Mouse (Mus musculus) hindbrain, embryonic 16.5 days (tissue): ENCODE results near the gene Acsm3. TPM values are rescaled to one million over a fixed set of nuclear protein-coding genes. Genes with fewer than 3 reads are reported as not detected.

Experiments
- ATAC-seq: fragments of 200-750 bp; cut with Nextera tagmentation; 2 replicates; pipeline ENCODE4 v1.8.0; 2017; ENCODE audit warnings: moderate TSS enrichment, moderate library complexity
- H3K27ac ChIP-seq: fragments of 300-500 bp; sonication (generic); 2 replicates; pipeline ENCODE4 v1.5.1; 2014; ENCODE audit warnings: low read depth, mild to moderate bottlenecking, control low read depth, low read length, moderate library complexity
- H3K27me3 ChIP-seq: fragments of 300-500 bp; sonication (generic); replicated peaks from 2 replicates; pipeline ENCODE4 v1.6.1; 2014; ENCODE audit warnings: low read length; ENCODE audit not compliant: control insufficient read depth, insufficient read depth
- H3K36me3 ChIP-seq: fragments of 300-500 bp; sonication (generic); 2 replicates; pipeline ENCODE4 v1.6.1; 2014; ENCODE audit warnings: mild to moderate bottlenecking, low read length, moderate library complexity, mixed read lengths; ENCODE audit not compliant: control insufficient read depth, insufficient read depth
- H3K4me1 ChIP-seq: fragments of 300-500 bp; sonication (generic); 2 replicates; pipeline ENCODE4 v1.6.1; 2014; ENCODE audit warnings: low read depth, low read length; ENCODE audit not compliant: control insufficient read depth, insufficient read depth
- H3K4me2 ChIP-seq: fragments of 300-500 bp; sonication (generic); 2 replicates; pipeline ENCODE4 v1.6.1; 2014; ENCODE audit warnings: mild to moderate bottlenecking, low read length, control low read depth, moderate library complexity
- H3K4me3 ChIP-seq: fragments of 300-500 bp; sonication (generic); 2 replicates; pipeline ENCODE4 v1.5.1; 2014; ENCODE audit warnings: mild to moderate bottlenecking, low read length, control low read depth, moderate library complexity
- H3K9ac ChIP-seq: fragments of 300-500 bp; sonication (generic); 2 replicates; pipeline ENCODE4 v1.6.1; 2014; ENCODE audit warnings: low read depth, mild to moderate bottlenecking, control low read depth, low read length, moderate library complexity
- H3K9me3 ChIP-seq: fragments of 300-500 bp; sonication (generic); 2 replicates; pipeline ENCODE4 v1.6.1; 2014; ENCODE audit warnings: mild to moderate bottlenecking, low read length, moderate library complexity; ENCODE audit not compliant: control insufficient read depth
- WGBS: fragments of 180-500 bp; shearing (Covaris S2); extraction: QIAGEN DNeasy Blood & Tissue Kit; methylation state at CpG from one replicate; pipeline ENCODE4 v1.1.7; 2014; 5-methylcytosine and 5-hydroxymethylcytosine counted together
- polyA plus RNA-seq: library from polyadenylated mRNA; unstranded; fragments of >200 nt; fragmentation: Nextera tagmentation; extraction: Ambion mirVana; gene quantifications from 2 replicates; pipeline ENCODE4 v1.2.1, GENCODE M21; 2015

Acsm3 gene
- polyA plus RNA-seq, 1 experiment from 2014 or later, result not detected

DNA sequence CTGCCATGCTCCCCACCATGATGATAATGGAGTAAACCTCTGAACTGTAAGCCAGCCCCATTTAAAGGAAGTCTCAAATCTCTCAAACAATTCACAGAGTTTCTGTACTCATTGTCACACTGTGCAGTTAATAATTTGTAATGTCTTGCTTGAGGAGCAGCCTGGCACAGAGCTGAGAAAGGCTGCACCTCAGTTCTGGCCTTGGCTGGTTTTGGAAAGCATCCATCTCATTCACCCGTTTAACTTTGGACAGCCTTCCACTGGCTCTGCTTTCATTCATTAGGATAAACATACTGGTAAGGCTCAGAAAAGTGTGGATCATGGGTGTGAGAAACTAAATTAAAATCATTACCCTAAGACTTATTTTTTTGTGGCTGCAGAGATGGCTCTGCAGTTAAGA is 14.9 kb upstream of the Acsm3 start:
- no peaks in the 10 kb centered on the region for H3K27me3 ChIP-seq
- H3K9me3 ChIP-seq, result no peaks in the 10 kb centered on the region
- no peak for ATAC-seq
- no peak overlapping the region for H3K9ac ChIP-seq
- 52% methylated on average over 1 of the region's 1 CpGs for WGBS
- no peak overlapping the region for H3K4me2 ChIP-seq
- H3K4me1 ChIP-seq, result peaks cover 3% of the 10 kb centered on the region; the same call in 1 of the 2 replicates
- no peak overlapping the region for H3K4me3 ChIP-seq
- H3K27ac ChIP-seq, result no peak overlapping the region
- no peaks in the 10 kb centered on the region for H3K36me3 ChIP-seq

DNA sequence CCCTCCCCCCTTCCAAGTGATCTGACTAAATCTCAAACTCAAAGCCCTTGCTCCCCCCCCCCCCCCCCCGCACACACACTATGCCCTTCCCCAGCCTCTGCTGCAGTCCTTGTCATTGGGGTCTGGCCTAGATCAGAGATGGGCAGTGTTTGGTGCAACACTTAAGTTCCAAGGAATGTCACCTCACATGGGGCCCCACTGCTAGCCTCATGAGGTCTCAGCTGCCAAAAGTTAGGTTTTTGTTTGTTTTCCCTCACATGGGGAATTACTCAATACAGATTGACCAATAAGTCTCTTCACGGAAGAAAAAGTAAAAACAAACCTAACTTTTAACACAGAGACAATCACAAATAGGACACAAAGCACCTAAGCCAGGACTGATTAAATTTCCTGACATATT is 12.0 kb upstream of the Acsm3 start:
- WGBS, result 83% methylated on average over 1 of the region's 2 CpGs

GRCm38 (mm10) chr7:119749942-119750341 is 10.8 kb upstream of the Acsm3 start:
- Histone ChIP-seq H3K9ac (no peak overlapping the region), H3K9me3 (no peaks in the 10 kb centered on the region), H3K27me3 (no peaks in the 10 kb centered on the region), H3K4me2 (no peak overlapping the region), H3K27ac (no peak overlapping the region), H3K4me1 (no peaks in the 10 kb centered on the region), H3K36me3 (no peaks in the 10 kb centered on the region), H3K4me3 (no peak overlapping the region)
- ATAC-seq, result no peak
- WGBS, result 76% methylated on average over 2 of the region's 2 CpGs

More for the DNA sequence above, 12.0 kb upstream of the Acsm3 start:
- peaks cover 3% of the 10 kb centered on the region; the same call in 1 of the 2 replicates for H3K4me1 ChIP-seq
- no peak overlapping the region for H3K4me3 ChIP-seq
- no peaks in the 10 kb centered on the region for H3K27me3 ChIP-seq
- H3K36me3 ChIP-seq, result no peaks in the 10 kb centered on the region
- no peaks in the 10 kb centered on the region for H3K9me3 ChIP-seq
- H3K4me2 ChIP-seq, result no peak overlapping the region
- ATAC-seq, result no peak
- no peak overlapping the region for H3K27ac ChIP-seq
- no peak overlapping the region for H3K9ac ChIP-seq

GRCm38 (mm10) chr7:119753696-119754095 is 7.0 kb upstream of the Acsm3 start:
- WGBS, result 86% methylated on average over 1 of the region's 1 CpGs
- no peak overlapping the region for H3K4me3 ChIP-seq
- H3K27me3 ChIP-seq, result no peaks in the 10 kb centered on the region
- H3K4me2 ChIP-seq, result no peak overlapping the region
- no peaks in the 10 kb centered on the region for H3K36me3 ChIP-seq
- no peak overlapping the region for H3K9ac ChIP-seq
- H3K4me1 ChIP-seq, result no peaks in the 10 kb centered on the region
- H3K9me3 ChIP-seq, result no peaks in the 10 kb centered on the region
- H3K27ac ChIP-seq, result no peak overlapping the region
- no peak for ATAC-seq

DNA sequence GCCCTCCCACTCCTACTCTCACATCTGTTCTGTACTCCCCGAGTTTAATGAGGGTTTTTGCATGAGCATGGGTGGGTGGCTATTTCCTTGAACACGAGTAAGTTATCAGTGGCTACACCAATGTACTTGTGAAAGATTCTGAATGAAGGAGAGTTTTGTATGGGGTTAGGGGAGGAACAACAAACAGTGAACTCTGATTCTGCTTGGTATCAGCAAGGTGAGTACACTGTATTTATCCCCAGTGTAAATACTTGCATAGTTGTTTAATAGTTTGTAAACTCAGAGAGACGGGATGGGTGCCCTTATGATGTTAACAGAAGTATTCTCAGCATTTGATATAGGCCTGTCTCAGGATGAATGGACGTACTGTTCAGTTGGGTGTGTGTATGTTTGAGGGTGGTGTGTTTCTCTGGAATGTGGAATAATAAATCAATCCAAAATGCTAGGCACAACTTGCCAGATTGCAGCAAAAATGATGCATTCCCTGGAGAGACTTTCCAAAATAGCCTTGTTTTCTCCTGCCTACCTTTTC is 1.5 kb downstream of the Acsm3 start:
- Histone ChIP-seq H3K4me2 (no peak overlapping the region), H3K4me3 (no peak overlapping the region), H3K27ac (no peak overlapping the region), H3K4me1 (no peaks in the 10 kb centered on the region), H3K27me3 (no peaks in the 10 kb centered on the region), H3K36me3 (no peaks in the 10 kb centered on the region), H3K9ac (no peak overlapping the region), H3K9me3 (no peaks in the 10 kb centered on the region)
- ATAC-seq, result no peak
- 75% methylated on average over 4 of the region's 4 CpGs for WGBS

- ATAC-seq, result no peak
- Histone ChIP-seq H3K4me1 (no peaks in the 10 kb centered on the region), H3K9me3 (no peaks in the 10 kb centered on the region), H3K36me3 (no peaks in the 10 kb centered on the region), H3K27ac (no peak overlapping the region), H3K27me3 (no peaks in the 10 kb centered on the region), H3K4me2 (no peak overlapping the region), H3K9ac (no peak overlapping the region), H3K4me3 (no peak overlapping the region)
- 93% methylated on average over 3 of the region's 3 CpGs for WGBS
These were observed 3.7 kb downstream of the Acsm3 start for GRCm38 (mm10) chr7:119764377-119764776.

DNA sequence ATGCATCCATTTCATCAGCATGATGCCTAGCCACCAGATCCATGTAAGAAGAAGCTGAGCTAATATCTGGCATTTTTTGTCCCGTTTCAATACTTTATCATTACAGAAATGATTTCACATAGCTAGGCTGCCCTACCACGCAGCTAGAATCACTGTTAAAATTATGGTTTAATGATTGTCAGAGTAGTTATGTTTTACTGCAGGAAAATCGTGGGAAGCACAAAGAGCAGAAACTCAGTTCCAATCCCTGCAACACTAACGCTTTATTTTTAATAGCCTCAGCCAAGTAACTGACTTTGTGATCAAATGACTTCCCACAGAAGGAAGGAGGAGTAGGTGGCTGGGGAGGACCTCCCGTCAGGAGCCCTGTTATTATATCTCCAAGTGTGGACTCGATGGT is 6.3 kb downstream of the Acsm3 start:
- Histone ChIP-seq H3K9me3 (no peaks in the 10 kb centered on the region), H3K4me3 (no peak overlapping the region), H3K4me2 (no peak overlapping the region), H3K27ac (no peak overlapping the region), H3K4me1 (no peaks in the 10 kb centered on the region), H3K36me3 (no peaks in the 10 kb centered on the region), H3K9ac (no peak overlapping the region), H3K27me3 (no peaks in the 10 kb centered on the region)
- no peak for ATAC-seq
- 87% methylated on average over 6 of the region's 6 CpGs for WGBS

- H3K4me3 ChIP-seq, result no peak overlapping the region
- H3K27me3 ChIP-seq, result no peaks in the 10 kb centered on the region
- no peaks in the 10 kb centered on the region for H3K36me3 ChIP-seq
- H3K9ac ChIP-seq, result no peak overlapping the region
- no peak overlapping the region for H3K27ac ChIP-seq
- WGBS, result 92% methylated on average over 8 of the region's 8 CpGs
- H3K9me3 ChIP-seq, result no peaks in the 10 kb centered on the region
- no peaks in the 10 kb centered on the region for H3K4me1 ChIP-seq
- ATAC-seq, result no peak
- H3K4me2 ChIP-seq, result no peak overlapping the region
These were observed 9.2 kb downstream of the Acsm3 start for GRCm38 (mm10) chr7:119769895-119770294.

GRCm38 (mm10) chr7:119783453-119783852 is 22.7 kb downstream of the Acsm3 start:
- WGBS, result 98% methylated on average over 2 of the region's 2 CpGs
- no peaks in the 10 kb centered on the region for H3K27me3 ChIP-seq
- no peak overlapping the region for H3K4me3 ChIP-seq
- H3K36me3 ChIP-seq, result peaks cover 21% of the 10 kb centered on the region
- H3K9ac ChIP-seq, result no peak overlapping the region
- H3K27ac ChIP-seq, result no peak overlapping the region
- H3K4me1 ChIP-seq, result no peaks in the 10 kb centered on the region
- H3K9me3 ChIP-seq, result no peaks in the 10 kb centered on the region
- no peak overlapping the region for H3K4me2 ChIP-seq
- ATAC-seq, result no peak

GRCm38 (mm10) chr7:119784908-119785307 is 24.2 kb downstream of the Acsm3 start:
- peaks cover 21% of the 10 kb centered on the region for H3K36me3 ChIP-seq

More at GRCm38 (mm10) chr7:119784908-119785307, 24.2 kb downstream of the Acsm3 start:
- no peak for ATAC-seq
- no peaks in the 10 kb centered on the region for H3K9me3 ChIP-seq
- H3K27ac ChIP-seq, result no peak overlapping the region
- WGBS, result 95% methylated on average over 5 of the region's 5 CpGs
- no peak overlapping the region for H3K4me2 ChIP-seq
- no peaks in the 10 kb centered on the region for H3K27me3 ChIP-seq
- no peaks in the 10 kb centered on the region for H3K4me1 ChIP-seq
- no peak overlapping the region for H3K9ac ChIP-seq
- H3K4me3 ChIP-seq, result no peak overlapping the region
